Mouse (Mus musculus) lung, adult 2 months (tissue): ENCODE measurements around the gene Ranbp2.

Experiments
- CTCF ChIP-seq: fragments of 200-500 bp; IDR thresholded peaks from 2 replicates; pipeline ENCODE4 v1.5.1; 2011; ENCODE audit warnings: mild to moderate bottlenecking, low read length, control low read depth; ENCODE audit not compliant: insufficient read depth
- POLR2A ChIP-seq: fragments of 200-500 bp; IDR thresholded peaks from 2 replicates; pipeline ENCODE4 v1.6.1; 2011; ENCODE audit warnings: low read depth, mild to moderate bottlenecking, control low read depth, low read length, borderline replicate concordance; ENCODE audit errors: extremely low read depth

DNA sequence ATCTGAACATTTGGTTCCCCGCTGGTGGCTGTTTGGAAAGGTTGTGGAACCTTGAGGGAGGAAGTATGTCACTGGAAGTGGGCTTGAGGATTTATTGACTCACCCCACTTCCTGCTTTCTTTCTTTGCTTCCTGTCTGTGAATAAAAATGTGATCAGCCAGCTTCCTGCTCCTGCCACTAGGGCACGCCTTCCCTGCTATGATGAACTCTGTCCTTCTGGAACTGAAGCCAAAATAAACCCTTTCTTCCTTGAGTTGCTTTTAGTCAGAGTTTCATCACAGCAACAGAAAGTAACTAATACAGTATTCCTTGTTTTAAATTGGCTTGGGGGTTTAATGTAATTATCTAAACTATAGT, 40.8 kb upstream of the Ranbp2 start:
- 0 out of 2 replicates have a peak, but pooled peaks have one; percentile 19 for TF ChIP-seq CTCF
- no peak for TF ChIP-seq POLR2A
